Mouse (Mus musculus): ENCODE data around the gene Olfr961. TPM values are rescaled to one million over a fixed set of nuclear protein-coding genes. Genes with fewer than 3 reads are reported as not detected.

The Olfr961 gene
- polyA plus RNA-seq, 1 experiment from 2014 or later = not detected

DNA sequence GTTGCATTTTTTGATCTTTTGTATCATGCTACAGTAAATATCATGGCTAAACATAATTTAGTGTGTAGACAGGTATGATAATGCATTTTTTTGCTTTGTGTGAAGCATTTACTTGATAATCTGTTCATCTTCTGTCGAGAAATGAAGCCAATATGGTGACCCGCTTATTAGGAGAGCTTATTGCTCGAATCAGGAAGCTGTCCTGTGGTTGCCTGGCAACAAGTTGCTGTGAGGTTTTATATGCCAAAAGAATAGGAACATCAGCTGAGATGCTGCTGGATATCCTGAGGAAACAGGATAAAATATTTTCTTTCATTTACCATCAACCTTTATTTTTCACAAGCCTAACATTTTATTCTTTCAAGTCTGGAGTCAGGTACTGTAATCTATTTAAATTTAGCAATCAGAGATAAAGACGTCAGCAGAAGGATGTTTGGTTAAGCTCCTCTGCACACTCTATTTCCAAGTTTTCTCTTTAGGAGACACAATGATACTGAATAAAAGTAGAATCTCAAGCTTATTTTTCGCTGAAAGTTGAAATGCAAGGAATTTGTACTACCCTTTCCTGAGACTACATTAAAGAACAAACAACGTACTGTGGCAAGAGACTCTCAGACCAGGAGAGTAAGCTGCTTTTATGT lies 10.0 kb downstream of the Olfr961 start:
- Histone ChIP-seq H3K36me3 (no peaks in the 10 kb centered on the region), H3K4me3 (no peak overlapping the region), H3K27ac (no peak overlapping the region), H3K9me3 (replicated peaks) (no peaks in the 10 kb centered on the region), H3K27me3 (ENCODE audit: low read depth, poor library complexity, severe bottlenecking) (no peaks in the 10 kb centered on the region), H3K4me1 (no peaks in the 10 kb centered on the region)
- DNase-seq (ENCODE audit: low spot score) = no peak
- 82% methylated on average over 6 of the region's 6 CpGs for WGBS

DNA sequence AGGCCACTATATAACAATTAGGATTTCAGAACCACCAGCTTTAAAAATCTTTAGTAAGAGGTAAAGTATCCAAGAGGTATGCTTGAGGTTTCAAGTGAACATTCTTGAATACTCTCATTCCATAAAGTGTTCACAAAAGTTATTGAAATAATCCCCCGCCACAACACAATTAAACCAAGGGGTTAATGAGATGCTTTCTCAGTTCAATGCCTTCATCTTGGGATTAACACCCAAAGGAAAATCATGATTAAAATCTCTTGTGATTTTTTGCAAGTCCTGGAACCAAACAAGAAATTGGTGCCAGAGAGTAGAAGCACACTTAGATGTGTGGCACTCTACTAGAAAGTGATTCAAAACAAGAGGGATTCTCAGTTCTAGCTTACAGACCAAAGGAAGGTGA lies 22.0 kb downstream of the Olfr961 start, which contains the start of gene Olfr963:
Gene Olfr963, plus strand, starts transcription at position 301 of the 400 bp plus-strand sequence.
- WGBS = 91% methylated on average over 1 of the region's 1 CpGs
- Histone ChIP-seq H3K27ac (no peak within 1 kb of the TSS), H3K4me1 (no peaks in the 10 kb centered on the region), H3K36me3 (no peaks in the 10 kb centered on the region), H3K9me3 (replicated peaks) (no peaks in the 10 kb centered on the region), H3K27me3 (ENCODE audit: low read depth, poor library complexity, severe bottlenecking) (no peaks in the 10 kb centered on the region), H3K4me3 (no peak within 1 kb of the TSS)
- DNase-seq (ENCODE audit: low spot score) = no peak

GRCm38 (mm10) chr9:39669723-39670122 lies 24.8 kb downstream of the Olfr961 start:
- DNase-seq (ENCODE audit: low spot score) = no peak
- Histone ChIP-seq H3K36me3 (no peaks in the 10 kb centered on the region), H3K27me3 (ENCODE audit: low read depth, poor library complexity, severe bottlenecking) (no peaks in the 10 kb centered on the region), H3K9me3 (replicated peaks) (no peaks in the 10 kb centered on the region), H3K4me1 (no peaks in the 10 kb centered on the region), H3K27ac (no peak overlapping the region), H3K4me3 (no peak overlapping the region)
- WGBS = 80% methylated on average over 2 of the region's 2 CpGs

DNA sequence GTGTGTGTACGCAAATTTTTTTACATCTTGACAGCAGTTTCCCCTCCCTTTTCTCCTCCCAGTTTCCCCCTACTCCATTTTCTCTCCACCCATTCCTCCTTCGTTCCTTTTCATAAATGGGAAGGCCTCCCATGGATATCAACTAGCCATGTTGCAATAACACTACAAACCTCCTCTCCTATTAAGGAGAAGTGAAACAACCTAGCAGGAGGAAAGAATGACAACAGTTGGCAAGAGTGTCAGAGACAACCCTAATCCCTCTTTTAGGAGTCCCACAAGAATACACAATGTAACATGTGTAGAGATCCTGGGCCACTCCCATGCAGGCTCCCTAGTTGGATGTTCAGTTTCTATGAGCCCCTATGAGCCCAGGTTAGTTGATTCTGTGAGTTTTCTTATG lies 29.9 kb downstream of the Olfr961 start:
- H3K4me1 ChIP-seq = no peaks in the 10 kb centered on the region
- H3K4me3 ChIP-seq = no peak overlapping the region
- no peaks in the 10 kb centered on the region for H3K27me3 ChIP-seq (ENCODE audit: low read depth, poor library complexity, severe bottlenecking)
- no peaks in the 10 kb centered on the region for H3K9me3 ChIP-seq (replicated peaks)
- H3K36me3 ChIP-seq = no peaks in the 10 kb centered on the region
- WGBS = 82% methylated on average over 2 of the region's 2 CpGs
- no peak overlapping the region for H3K27ac ChIP-seq
- DNase-seq (ENCODE audit: low spot score) = no peak

DNA sequence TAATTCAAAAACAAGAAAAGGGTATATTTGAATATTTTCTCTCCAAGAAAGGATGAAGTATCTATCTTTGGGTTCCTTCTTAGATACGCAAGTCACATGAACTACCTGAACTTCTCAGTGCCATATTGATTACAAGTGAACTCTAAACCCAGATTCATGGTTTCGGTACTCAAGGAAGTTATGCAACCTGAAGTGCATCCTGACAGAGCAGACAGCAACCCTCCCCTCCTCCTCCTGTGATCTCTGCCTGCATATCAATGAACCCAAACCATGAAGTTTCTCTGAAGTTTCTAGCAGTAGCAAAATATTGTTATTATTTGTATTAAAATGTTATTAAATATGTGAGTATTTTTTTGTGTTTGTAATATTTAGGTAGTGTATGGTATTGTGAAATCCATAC lies 33.7 kb downstream of the Olfr961 start:
- Histone ChIP-seq H3K27ac (no peak overlapping the region), H3K36me3 (no peaks in the 10 kb centered on the region), H3K9me3 (replicated peaks) (no peaks in the 10 kb centered on the region), H3K4me3 (no peak overlapping the region), H3K27me3 (ENCODE audit: low read depth, poor library complexity, severe bottlenecking) (no peaks in the 10 kb centered on the region), H3K4me1 (no peaks in the 10 kb centered on the region)
- DNase-seq (ENCODE audit: low spot score) = no peak
- WGBS = 97% methylated on average over 2 of the region's 2 CpGs

DNA sequence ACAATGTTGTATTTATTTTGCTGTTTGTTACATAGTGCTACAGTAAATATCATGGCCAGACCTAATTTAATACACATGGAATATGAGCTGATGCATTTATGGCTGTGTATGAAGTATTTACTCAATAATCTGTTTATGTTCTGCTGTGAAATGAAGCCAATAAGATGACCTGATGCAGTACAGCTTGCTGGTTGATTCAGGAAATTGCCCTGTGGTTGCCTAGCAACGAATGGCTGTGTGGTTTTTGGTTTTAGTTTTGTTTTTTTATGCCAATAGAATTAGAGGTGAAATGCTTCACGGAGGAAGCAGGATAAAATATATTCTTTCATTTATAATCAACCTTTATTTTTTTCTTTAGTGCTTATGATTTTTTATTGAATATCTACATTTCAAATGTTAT lies 34.4 kb downstream of the Olfr961 start:
- Histone ChIP-seq H3K9me3 (replicated peaks) (no peaks in the 10 kb centered on the region), H3K4me3 (no peak overlapping the region), H3K27ac (no peak overlapping the region), H3K36me3 (no peaks in the 10 kb centered on the region), H3K27me3 (ENCODE audit: low read depth, poor library complexity, severe bottlenecking) (no peaks in the 10 kb centered on the region), H3K4me1 (no peaks in the 10 kb centered on the region)
- 83% methylated on average over 2 of the region's 2 CpGs for WGBS
- no peak for DNase-seq (ENCODE audit: low spot score)

Other genes starting within 250 kb of the Olfr961 start
- gene Olfr952, start 217.9 kb upstream of the Olfr961 start, polyA plus RNA-seq (2016; fragmentation: Nextera tagmentation; extraction: Ambion mirVana) = not detected in 2 replicates
- not detected in 2 replicates for gene Olfr954, start 188.4 kb upstream of the Olfr961 start, polyA plus RNA-seq (2016; fragmentation: Nextera tagmentation; extraction: Ambion mirVana)
- gene Olfr955, start 173.1 kb upstream of the Olfr961 start, polyA plus RNA-seq (2016; fragmentation: Nextera tagmentation; extraction: Ambion mirVana) = not detected in 2 replicates
- gene Olfr44, start 151.1 kb upstream of the Olfr961 start, polyA plus RNA-seq (2016; fragmentation: Nextera tagmentation; extraction: Ambion mirVana) = not detected in 2 replicates
- not detected in 2 replicates for gene Olfr957, start 129.3 kb upstream of the Olfr961 start, polyA plus RNA-seq (2016; fragmentation: Nextera tagmentation; extraction: Ambion mirVana)
- not detected in 2 replicates for gene Olfr958, start 91.0 kb upstream of the Olfr961 start, polyA plus RNA-seq (2016; fragmentation: Nextera tagmentation; extraction: Ambion mirVana)
- gene Olfr959, start 69.5 kb upstream of the Olfr961 start, polyA plus RNA-seq (2016; fragmentation: Nextera tagmentation; extraction: Ambion mirVana) = not detected in 2 replicates
- 2.8 and 6.9 TPM in 2 replicates for gene AW551984, start 40.7 kb upstream of the Olfr961 start, polyA plus RNA-seq (2016; fragmentation: Nextera tagmentation; extraction: Ambion mirVana)
- not detected in 2 replicates for gene Olfr148, start 34.4 kb upstream of the Olfr961 start, polyA plus RNA-seq (2016; fragmentation: Nextera tagmentation; extraction: Ambion mirVana)
- gene Olfr960, start 23.7 kb upstream of the Olfr961 start, polyA plus RNA-seq (2016; fragmentation: Nextera tagmentation; extraction: Ambion mirVana) = not detected in 2 replicates
- not detected in 2 replicates for gene Olfr963, start 22.1 kb downstream of the Olfr961 start, polyA plus RNA-seq (2016; fragmentation: Nextera tagmentation; extraction: Ambion mirVana)
- gene Olfr149, start 62.0 kb downstream of the Olfr961 start, polyA plus RNA-seq (2016; fragmentation: Nextera tagmentation; extraction: Ambion mirVana) = not detected in 2 replicates
- not detected in 2 replicates for gene Olfr965, start 66.3 kb downstream of the Olfr961 start, polyA plus RNA-seq (2016; fragmentation: Nextera tagmentation; extraction: Ambion mirVana)
- gene Olfr150, start 85.9 kb downstream of the Olfr961 start, polyA plus RNA-seq (2016; fragmentation: Nextera tagmentation; extraction: Ambion mirVana) = not detected in 2 replicates
- gene Olfr967, start 101.2 kb downstream of the Olfr961 start, polyA plus RNA-seq (2016; fragmentation: Nextera tagmentation; extraction: Ambion mirVana) = not detected in 2 replicates
- gene Olfr968, start 138.2 kb downstream of the Olfr961 start, polyA plus RNA-seq (2016; fragmentation: Nextera tagmentation; extraction: Ambion mirVana) = not detected in 2 replicates
- not detected in 2 replicates for gene Olfr969, start 145.9 kb downstream of the Olfr961 start, polyA plus RNA-seq (2016; fragmentation: Nextera tagmentation; extraction: Ambion mirVana)
- gene Olfr970, start 163.8 kb downstream of the Olfr961 start, polyA plus RNA-seq (2016; fragmentation: Nextera tagmentation; extraction: Ambion mirVana) = not detected in 2 replicates
- not detected in 2 replicates for gene Olfr971, start 191.8 kb downstream of the Olfr961 start, polyA plus RNA-seq (2016; fragmentation: Nextera tagmentation; extraction: Ambion mirVana)
- not detected in 2 replicates for gene Olfr972, start 221.3 kb downstream of the Olfr961 start, polyA plus RNA-seq (2016; fragmentation: Nextera tagmentation; extraction: Ambion mirVana)